Mouse (Mus musculus): Measurements from ENCODE around the gene Snx15.

DNA sequence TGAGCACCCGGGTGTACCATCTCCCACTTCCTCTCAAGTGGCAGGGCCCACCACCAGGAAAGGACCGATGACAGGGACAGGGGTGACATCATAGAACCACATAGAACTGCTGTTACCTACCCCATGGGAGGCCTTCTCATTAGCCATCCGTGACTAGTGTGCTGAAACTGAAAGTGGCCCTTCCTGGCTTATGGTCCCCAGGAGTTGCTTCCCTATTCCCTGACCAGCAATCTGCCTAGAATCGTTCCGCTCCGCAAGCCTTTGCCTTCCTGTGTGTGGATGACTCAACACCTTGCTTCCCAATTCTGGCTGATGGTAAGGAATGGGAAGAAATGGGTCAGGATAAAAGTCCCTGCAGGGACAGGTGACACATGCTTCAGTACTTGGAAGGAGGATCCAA lies 29.1 kb upstream of the Snx15 start:
- TF ChIP-seq CTCF (IDR thresholded peaks at IDR 0.05; ENCODE audit: control insufficient read depth, insufficient read depth, insufficient read length) (no peak), MYOD1 (IDR thresholded peaks at IDR 0.05; ENCODE audit: control insufficient read depth, insufficient read length, low read depth) (no peak), USF1 (IDR thresholded peaks at IDR 0.05; ENCODE audit: low read depth) (no peak), MYOG (IDR thresholded peaks at IDR 0.05; ENCODE audit: control insufficient read depth, extremely low read depth, insufficient read length) (no peak), FOSL1 (IDR thresholded peaks at IDR 0.05; ENCODE audit: insufficient read depth, low read length, poor library complexity, severe bottlenecking) (no peak), MAX (IDR thresholded peaks at IDR 0.05) (no peak)
